Mouse (Mus musculus): ENCODE results near the gene Sgf29.

DNA sequence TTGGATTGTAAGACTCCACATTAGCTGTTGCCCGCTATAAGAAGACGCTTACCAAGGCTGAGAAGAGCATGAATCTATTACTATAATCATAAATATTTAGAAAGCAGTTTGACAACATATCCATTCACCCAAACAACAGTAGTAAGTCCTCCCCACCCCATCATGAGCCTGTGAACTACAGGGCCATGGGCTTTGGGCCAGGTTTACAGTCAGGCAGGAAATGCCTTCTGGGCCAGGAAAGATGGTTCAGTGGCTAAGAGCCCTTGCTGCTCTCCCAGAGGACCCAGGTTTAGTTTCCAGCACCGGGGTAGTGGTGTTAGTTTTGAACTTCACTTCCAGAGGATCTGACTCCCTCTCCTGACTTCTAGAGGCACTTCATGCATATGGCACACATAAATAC is 68.5 kb downstream of the Sgf29 start:
- TF ChIP-seq E2F4 (IDR thresholded peaks at IDR 0.05; ENCODE audit: insufficient read depth) = no peak
- TF ChIP-seq MAX (IDR thresholded peaks at IDR 0.05; ENCODE audit: low read depth) = no peak
- no peak for TF ChIP-seq TCF12 (IDR thresholded peaks at IDR 0.05; ENCODE audit: insufficient read depth, poor library complexity, severe bottlenecking)
- no peak for TF ChIP-seq TCF3 (IDR thresholded peaks at IDR 0.05; ENCODE audit: insufficient read length, low read depth)
- TF ChIP-seq POLR2A (IDR thresholded peaks at IDR 0.05; ENCODE audit: insufficient read length, low read depth) = no peak
- TF ChIP-seq REST (IDR thresholded peaks at IDR 0.05; ENCODE audit: insufficient read depth, insufficient read length) = no peak
- no peak for TF ChIP-seq USF1 (IDR thresholded peaks at IDR 0.05; ENCODE audit: low read depth)
- no peak for TF ChIP-seq POLR2AphosphoS2 (IDR thresholded peaks at IDR 0.05; ENCODE audit: insufficient read length, low read depth)
- no peak for TF ChIP-seq MYOD1 (IDR thresholded peaks at IDR 0.05; ENCODE audit: control insufficient read depth in 1 of 3, insufficient read length in 2 of 3, low read depth in 2 of 3)
- TF ChIP-seq CEBPB (IDR thresholded peaks at IDR 0.05; ENCODE audit: insufficient read depth, poor library complexity, severe bottlenecking) = no peak
- no peak for TF ChIP-seq SRF (IDR thresholded peaks at IDR 0.05; ENCODE audit: control insufficient read depth, insufficient read length, low read depth)
